Mouse (Mus musculus) midbrain, embryonic 11.5 days (tissue): ENCODE results near the gene Trappc12. TPM values are rescaled to one million over a fixed set of nuclear protein-coding genes. Genes with fewer than 3 reads are reported as not detected.

ENCODE experiments used
- ATAC-seq: fragments of 200-750 bp; cut with Nextera tagmentation; 2 replicates; pipeline ENCODE4 v1.8.0; 2017; ENCODE audit warnings: moderate TSS enrichment, moderate library complexity; ENCODE audit not compliant: low FRiP score
- DNase-seq: peaks from one replicate; pipeline ENCODE4 v3.0.0; 2015; ENCODE audit warnings: low spot score; ENCODE audit errors: missing footprints
- H3K27ac ChIP-seq: fragments of 300-500 bp; sonication (generic); 2 replicates; pipeline ENCODE4 v1.5.1; 2014; ENCODE audit warnings: low read depth, low read length
- H3K27me3 ChIP-seq: fragments of 300-500 bp; sonication (generic); 2 replicates; pipeline ENCODE4 v1.6.1; 2014; ENCODE audit warnings: mild to moderate bottlenecking, low read length, moderate library complexity, mixed read lengths; ENCODE audit not compliant: control insufficient read depth, insufficient read depth
- H3K36me3 ChIP-seq: fragments of 300-500 bp; sonication (generic); 2 replicates; pipeline ENCODE4 v1.6.1; 2014; ENCODE audit warnings: mild to moderate bottlenecking, low read length, moderate library complexity, mixed read lengths; ENCODE audit not compliant: control insufficient read depth, insufficient read depth
- H3K4me1 ChIP-seq: fragments of 300-500 bp; sonication (generic); 2 replicates; pipeline ENCODE4 v1.6.1; 2014; ENCODE audit warnings: low read length; ENCODE audit not compliant: control insufficient read depth, insufficient read depth
- H3K4me2 ChIP-seq: fragments of 300-500 bp; sonication (generic); 2 replicates; pipeline ENCODE4 v1.6.1; 2014; ENCODE audit warnings: mild to moderate bottlenecking, moderate library complexity
- H3K4me3 ChIP-seq: fragments of 300-500 bp; sonication (generic); 2 replicates; pipeline ENCODE4 v1.5.1; 2014; ENCODE audit warnings: low read depth, low read length
- H3K9ac ChIP-seq: fragments of 300-500 bp; sonication (generic); 2 replicates; pipeline ENCODE4 v1.6.1; 2014; ENCODE audit warnings: low read length
- H3K9me3 ChIP-seq: fragments of 300-500 bp; sonication (generic); 2 replicates; pipeline ENCODE4 v1.6.1; 2016; ENCODE audit warnings: low read length; ENCODE audit not compliant: control insufficient read depth
- WGBS: fragments of 180-500 bp; shearing (Covaris S2); extraction: QIAGEN DNeasy Blood & Tissue Kit; methylation state at CpG from one replicate; pipeline ENCODE4 v1.1.7; 2014; 5-methylcytosine and 5-hydroxymethylcytosine counted together
- microRNA-seq: library from miRNA; unstranded; fragments of <30 nt; microRNA quantifications from one replicate; pipeline ENCODE4, GENCODE M21; 2017
- polyA plus RNA-seq: library from polyadenylated mRNA; unstranded; fragments of >200 nt; fragmentation: Nextera tagmentation; extraction: Ambion mirVana; gene quantifications from 2 replicates; pipeline ENCODE4 v1.2.1, GENCODE M21; 2014

Gene Trappc12
- polyA plus RNA-seq, 1 experiment from 2014 or later = 35.9 TPM

GRCm38 (mm10) chr12:28662628-28663027 is 87.6 kb downstream of the Trappc12 start:
- H3K27ac ChIP-seq = no peak overlapping the region
- no peak for ATAC-seq
- 82% methylated on average over 4 of the region's 4 CpGs for WGBS

GRCm38 (mm10) chr12:28649141-28650110 is 100.8 kb downstream of the Trappc12 start, which contains the start of gene Rnaseh1:
Gene Rnaseh1, plus strand, starts transcription at chr12:28649602.
- DNase-seq = peak; percentile 99
- WGBS = 2% methylated on average over 52 of the region's 52 CpGs

More at GRCm38 (mm10) chr12:28662628-28663027, 87.6 kb downstream of the Trappc12 start:
- Histone ChIP-seq H3K9me3 (no peaks in the 10 kb centered on the region), H3K4me1 (no peaks in the 10 kb centered on the region), H3K27me3 (no peaks in the 10 kb centered on the region), H3K9ac (no peak overlapping the region), H3K4me3 (no peak overlapping the region), H3K4me2 (no peak overlapping the region), H3K36me3 (peaks cover 9% of the 10 kb centered on the region; the same call in 1 of the 2 replicates)
- DNase-seq = no peak

More at GRCm38 (mm10) chr12:28649141-28650110, 100.8 kb downstream of the Trappc12 start, which contains the start of gene Rnaseh1:
- peaks cover 6% of the 10 kb centered on the region for H3K4me1 ChIP-seq
- peak within 1 kb of the TSS; percentile 85 for H3K4me3 ChIP-seq
- H3K9me3 ChIP-seq = no peaks in the 10 kb centered on the region
- ATAC-seq = peak; percentile 96
- no peaks in the 10 kb centered on the region for H3K27me3 ChIP-seq
- peak within 1 kb of the TSS; percentile 74 for H3K4me2 ChIP-seq
- H3K27ac ChIP-seq = no peak within 1 kb of the TSS
- no peaks in the 10 kb centered on the region; the same call in 1 of the 2 replicates for H3K36me3 ChIP-seq
- H3K9ac ChIP-seq = peak within 1 kb of the TSS; percentile 78

Small RNA genes within 50 kb of the gene (microRNA-seq; reads per million reads assigned to microRNA genes)
- not detected for gene Mir6937

Other genes starting within 250 kb of the Trappc12 start
- 0.10 and 0.18 TPM in 2 replicates for gene Dcdc2c, start 198.1 kb downstream of the Trappc12 start, polyA plus RNA-seq
- not detected in 2 replicates for gene Allc, start 167.9 kb downstream of the Trappc12 start, polyA plus RNA-seq
- gene Colec11, start 127.1 kb downstream of the Trappc12 start, polyA plus RNA-seq = 0.11 and 0.22 TPM in 2 replicates
- gene Rps7, start 114.5 kb downstream of the Trappc12 start, polyA plus RNA-seq = 750 and 791 TPM in 2 replicates
- 27.1 and 28.8 TPM in 2 replicates for gene Rnaseh1, start 100.9 kb downstream of the Trappc12 start, polyA plus RNA-seq
- 45.0 and 48.1 TPM in 2 replicates for gene Adi1, start 75.2 kb downstream of the Trappc12 start, polyA plus RNA-seq
- gene Eipr1, start 1.3 kb upstream of the Trappc12 start, polyA plus RNA-seq = 40.4 and 43.0 TPM in 2 replicates